Mouse (Mus musculus) mature B cell (primary cell): ENCODE data around the gene Gtf2h2.
"Not testable (repeated sequence)": the region's sequence is repeated elsewhere in the genome, so short reads cannot be mapped to it uniquely, and the experiment has no call there.

Experiments
- in situ Hi-C: fragments of 300-500 bp; cut with MboI; formaldehyde crosslinking; loops from 2 replicates; pipeline ENCODE4 v1.14.3; 2019

Gtf2h2 gene

DNA sequence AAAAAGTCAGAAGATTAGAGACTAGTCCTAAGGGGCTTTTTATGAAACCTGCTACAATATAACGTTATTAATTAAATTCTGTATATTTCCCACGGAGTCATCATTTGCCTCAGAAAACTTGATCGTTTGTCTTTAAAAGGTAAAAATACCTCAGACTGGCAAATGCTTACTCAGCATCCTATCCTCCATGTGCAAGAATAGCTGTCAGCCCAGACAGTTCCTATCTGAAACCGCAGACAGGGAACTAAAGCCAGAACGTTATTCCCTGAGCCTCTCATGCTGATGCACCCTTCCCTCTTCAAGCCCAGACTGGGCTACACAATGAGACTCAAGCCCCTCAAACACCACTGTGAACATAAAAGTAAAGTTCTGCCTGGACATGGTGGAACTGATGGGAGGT is 2.0 kb downstream of the Gtf2h2 start:
- in situ Hi-C loops, result no loop called here

- in situ Hi-C loops, result no loop called here
Measured at GRCm38 (mm10) chr13:100483610-100484009, 8.8 kb downstream of the Gtf2h2 start.

- in situ Hi-C loops, result no loop called here
Measured at GRCm38 (mm10) chr13:100463527-100464222, 28.7 kb downstream of the Gtf2h2 start.

GRCm38 (mm10) chr13:100461336-100461735 is 31.0 kb downstream of the Gtf2h2 start:
- in situ Hi-C loops, result no loop called here

DNA sequence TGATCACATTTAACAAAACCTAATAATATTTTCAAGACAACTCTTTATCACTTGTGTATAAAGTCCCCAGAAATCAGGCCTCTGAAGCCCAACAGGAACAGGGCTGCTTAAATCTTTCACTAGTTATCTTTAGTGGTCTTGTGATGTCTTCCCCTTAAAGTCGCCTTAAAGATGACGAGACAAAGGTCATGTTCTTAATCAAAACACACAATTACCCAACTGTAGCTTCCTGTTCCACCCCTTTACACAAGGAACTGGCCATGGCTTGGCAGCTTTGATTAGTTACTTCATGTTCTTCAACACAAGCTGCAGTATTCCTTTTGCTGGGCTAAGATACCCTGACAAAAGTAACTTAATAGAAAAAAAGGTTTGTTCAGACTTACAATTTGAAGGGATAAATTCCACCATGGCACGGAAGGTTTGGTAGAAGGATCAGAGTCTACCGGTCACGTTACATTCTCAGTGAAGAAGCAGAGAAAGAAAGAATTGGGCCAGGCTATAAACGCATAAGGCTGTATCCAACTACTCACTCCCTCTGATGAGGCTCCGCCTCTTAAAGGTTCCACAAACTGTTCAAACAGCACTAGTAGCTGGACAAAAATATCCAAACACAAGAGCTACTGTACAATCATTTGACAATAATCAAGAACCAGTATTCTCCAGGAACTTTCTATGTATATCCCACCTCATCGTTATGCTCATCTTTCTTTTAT is 39.8 kb downstream of the Gtf2h2 start, which contains the start of gene Naip1:
Gene Naip1, minus strand, starts transcription at position 455 of the 713 bp plus-strand sequence.
- in situ Hi-C loops, result not testable (repeated sequence)

- in situ Hi-C loops, result no loop called here
Measured at GRCm38 (mm10) chr13:100449495-100449894, 42.9 kb downstream of the Gtf2h2 start.

- in situ Hi-C loops, result no loop called here
Measured at GRCm38 (mm10) chr13:100440116-100440515, 52.3 kb downstream of the Gtf2h2 start.

- in situ Hi-C loops, result no loop called here
Measured at GRCm38 (mm10) chr13:100438701-100439100, 53.7 kb downstream of the Gtf2h2 start.

DNA sequence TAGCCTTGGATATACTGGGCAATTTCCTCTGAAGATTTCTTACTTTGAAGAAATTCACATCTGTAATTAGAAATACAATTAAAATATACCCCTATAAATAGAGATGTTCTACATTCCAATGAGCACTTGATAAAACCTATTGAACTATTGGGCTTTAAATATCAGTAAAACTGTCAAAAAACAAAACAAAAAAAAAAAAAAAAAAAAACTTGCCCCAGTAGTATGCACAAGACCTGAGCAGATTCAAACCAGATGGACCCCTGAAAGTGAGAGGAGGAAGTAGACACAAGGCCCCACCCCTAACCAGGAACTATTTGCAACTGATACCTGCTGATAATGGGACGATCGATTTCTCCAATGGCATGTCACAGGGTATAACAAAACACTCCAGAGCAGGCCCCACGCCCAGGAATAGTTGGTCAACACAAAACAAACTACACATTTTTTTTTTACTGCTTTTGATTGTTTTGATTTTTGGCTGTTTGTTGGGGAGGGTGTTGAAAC is 55.0 kb downstream of the Gtf2h2 start:
- in situ Hi-C loops, result no loop called here

- in situ Hi-C loops, result not testable (repeated sequence)
Measured at GRCm38 (mm10) chr13:100436556-100437163, 55.7 kb downstream of the Gtf2h2 start.

GRCm38 (mm10) chr13:100419958-100420357 is 72.4 kb downstream of the Gtf2h2 start:
- in situ Hi-C loops, result not testable (repeated sequence)

DNA sequence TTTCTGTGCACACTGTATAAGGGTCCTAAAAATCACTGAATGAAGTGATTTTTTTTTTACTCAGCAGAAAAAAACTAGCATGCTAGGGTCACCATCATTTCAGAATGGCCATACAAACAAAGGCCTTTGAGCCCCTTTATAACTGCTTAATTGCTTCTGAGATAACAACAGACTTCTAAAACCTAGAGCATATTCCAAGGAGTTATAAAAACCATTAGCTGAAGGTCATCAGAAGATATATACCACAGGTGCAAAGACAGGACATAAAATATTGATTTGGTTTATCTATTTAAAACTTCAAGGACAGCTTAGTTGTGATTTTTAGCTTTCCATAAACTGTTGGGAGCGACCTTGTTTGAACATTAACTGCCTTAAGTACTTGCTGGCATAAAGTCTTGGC is 78.0 kb downstream of the Gtf2h2 start:
- in situ Hi-C loops, result no loop called here
